Mouse (Mus musculus) induced T-regulatory cell, adult 2 months (primary cell): ENCODE results near the gene Rufy4.
"Not testable (repeated sequence)": the region's sequence is repeated elsewhere in the genome, so short reads cannot be mapped to it uniquely, and the experiment has no call there.

Experiments used
- DNase-seq: peaks from one replicate; pipeline ENCODE4 v3.0.0-alpha.2; 2012; ENCODE audit warnings: low read depth

Gene Rufy4

DNA sequence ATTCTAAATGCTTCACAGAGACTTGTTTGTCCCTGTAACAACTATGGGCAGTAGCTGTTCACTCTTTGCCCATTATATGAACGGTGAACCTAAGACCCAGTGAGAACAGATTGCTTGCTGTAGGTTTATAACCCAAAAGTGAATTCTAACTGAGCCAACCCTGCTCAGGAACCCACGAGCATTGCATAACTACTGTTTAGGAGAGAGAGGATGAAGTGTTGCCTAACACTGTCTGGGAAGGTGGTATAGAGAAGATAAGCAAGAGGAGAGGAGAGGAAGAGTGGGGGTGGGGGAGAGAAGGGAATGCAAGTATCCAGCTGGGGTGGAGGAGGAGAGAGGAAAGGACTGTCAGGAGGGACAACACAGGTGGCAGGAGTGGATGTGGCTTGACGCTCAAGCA is 25.8 kb downstream of the Rufy4 start:
- no peak for DNase-seq

- DNase-seq, result no peak
Measured at GRCm38 (mm10) chr1:74153461-74154184, 28.3 kb downstream of the Rufy4 start, which contains the start of gene Cxcr2. Gene Cxcr2 (plus strand): TSS chr1:74153989.

- no peak for DNase-seq
Measured at GRCm38 (mm10) chr1:74155435-74156012, 30.2 kb downstream of the Rufy4 start.

DNA sequence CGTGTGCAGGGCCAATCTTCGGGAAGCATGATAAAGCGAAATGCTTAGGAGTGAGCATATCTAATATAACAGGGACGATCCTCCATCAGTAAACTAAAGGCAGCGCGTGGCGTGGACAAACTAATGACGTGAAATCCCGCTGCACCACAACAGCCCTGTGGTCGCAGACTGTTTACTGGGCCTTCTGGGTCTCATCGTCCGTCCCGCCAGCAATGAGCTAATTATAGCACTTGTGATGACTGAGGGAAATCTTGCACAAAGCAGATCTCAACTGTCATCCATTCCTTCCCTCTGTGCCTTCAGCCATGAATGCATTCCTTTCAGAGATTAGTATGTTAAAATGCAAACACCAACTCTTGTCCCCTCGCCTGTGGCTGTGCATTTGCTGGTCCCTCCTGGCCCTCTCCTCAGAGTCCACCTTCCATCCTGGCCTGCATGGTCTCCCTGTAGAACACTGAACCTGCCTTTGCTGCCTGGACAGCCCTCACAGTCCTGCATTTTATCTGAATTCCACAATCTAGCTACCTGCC is 31.1 kb downstream of the Rufy4 start:
- DNase-seq, result no peak

DNA sequence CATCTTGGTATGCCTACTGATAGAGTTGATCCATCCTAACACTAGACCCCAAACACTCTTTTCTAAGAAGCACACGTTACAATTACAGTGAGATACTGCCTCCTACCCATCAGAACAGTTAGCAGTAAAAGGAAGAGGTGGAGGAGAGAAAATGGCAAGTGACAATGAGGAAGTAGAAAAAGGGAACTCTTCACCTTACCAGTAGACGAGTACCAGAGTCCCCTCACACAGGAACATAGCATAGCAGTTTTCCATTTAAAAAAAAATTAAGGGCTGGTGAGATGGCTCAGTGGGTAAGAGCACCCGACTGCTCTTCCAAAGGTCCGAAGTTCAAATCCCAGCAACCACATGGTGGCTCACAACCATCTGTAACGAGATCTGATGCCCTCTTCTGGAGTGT is 34.3 kb downstream of the Rufy4 start:
- not testable (repeated sequence) for DNase-seq

- no peak for DNase-seq
Measured at GRCm38 (mm10) chr1:74160036-74160435, 34.7 kb downstream of the Rufy4 start.

- DNase-seq, result no peak
Measured at GRCm38 (mm10) chr1:74167136-74167535, 41.8 kb downstream of the Rufy4 start.

DNA sequence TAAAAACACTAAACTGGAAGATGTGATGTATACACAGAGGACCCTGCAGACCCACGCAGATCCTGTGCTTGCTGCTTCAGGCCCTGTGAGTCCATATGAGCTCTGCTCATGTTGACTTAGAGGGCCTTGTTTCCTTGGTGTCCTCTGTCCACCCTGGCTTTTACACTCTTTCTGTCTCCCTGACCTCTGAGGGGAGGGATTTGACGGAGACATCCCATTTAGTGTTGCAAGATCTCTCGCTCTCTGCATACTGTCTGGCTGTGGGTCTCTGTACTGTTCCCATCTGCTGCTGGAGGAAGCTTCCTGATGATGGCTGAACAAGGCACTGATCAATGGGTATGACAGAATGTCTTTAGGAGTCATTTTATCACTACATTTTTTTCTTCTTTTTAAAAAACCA is 44.4 kb downstream of the Rufy4 start:
- no peak for DNase-seq

DNA sequence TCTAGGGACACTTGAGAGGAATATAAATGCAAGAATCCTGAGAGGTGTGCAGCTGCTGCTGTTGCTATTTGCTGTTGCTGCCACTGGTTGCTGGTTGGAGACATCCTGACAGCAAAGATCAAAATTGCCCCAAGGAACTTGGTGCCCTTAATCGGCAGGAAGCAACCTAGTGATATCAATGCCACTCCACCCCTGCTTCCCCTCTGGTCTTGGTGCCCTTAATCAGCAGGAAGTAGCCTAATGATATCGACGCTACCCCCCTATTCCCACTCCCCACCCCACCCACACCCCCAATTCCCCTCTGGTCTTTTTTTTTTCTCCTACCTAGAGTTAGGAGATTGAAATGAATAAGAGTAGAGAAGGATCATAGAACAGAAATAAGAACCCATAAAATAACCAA is 47.4 kb downstream of the Rufy4 start:
- DNase-seq, result no peak

DNA sequence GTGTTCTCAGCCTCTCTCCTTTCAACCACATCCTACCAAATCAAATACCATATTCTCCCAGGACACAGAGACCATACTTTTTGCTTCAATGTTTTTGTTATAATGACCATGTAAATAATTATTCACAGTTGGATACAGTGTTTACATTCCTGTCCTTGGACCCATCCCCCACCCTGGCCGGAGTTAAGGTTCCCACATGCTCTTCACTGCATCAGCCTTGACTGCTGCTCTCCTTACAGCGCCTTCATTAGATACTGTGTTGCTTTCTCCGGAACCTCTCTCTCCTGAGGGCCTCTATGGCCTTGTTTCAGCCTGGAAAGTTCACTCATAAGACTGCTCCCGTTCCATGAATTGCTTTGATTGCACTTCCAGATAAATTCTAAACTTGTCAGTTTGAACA is 50.4 kb downstream of the Rufy4 start:
- DNase-seq, result no peak

DNA sequence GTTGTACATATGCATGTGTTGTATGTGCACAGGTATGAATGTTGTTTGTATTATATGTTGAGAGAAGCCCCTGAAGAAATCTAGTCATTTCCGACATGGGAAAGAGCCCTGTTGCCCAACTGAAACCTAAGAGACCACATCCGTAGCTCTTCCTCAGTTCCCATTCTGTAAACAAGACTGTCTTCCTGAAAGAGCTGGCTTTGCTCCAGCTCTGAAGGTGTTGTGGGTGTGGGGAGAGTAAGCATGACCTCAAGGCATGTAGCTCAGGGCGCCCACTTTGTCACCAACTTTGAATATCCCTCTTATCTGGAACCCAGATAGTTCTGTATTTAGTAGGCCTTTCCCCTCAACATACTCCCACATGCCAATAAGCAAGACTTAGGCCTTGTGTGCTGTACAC is 53.3 kb downstream of the Rufy4 start:
- DNase-seq, result no peak

DNA sequence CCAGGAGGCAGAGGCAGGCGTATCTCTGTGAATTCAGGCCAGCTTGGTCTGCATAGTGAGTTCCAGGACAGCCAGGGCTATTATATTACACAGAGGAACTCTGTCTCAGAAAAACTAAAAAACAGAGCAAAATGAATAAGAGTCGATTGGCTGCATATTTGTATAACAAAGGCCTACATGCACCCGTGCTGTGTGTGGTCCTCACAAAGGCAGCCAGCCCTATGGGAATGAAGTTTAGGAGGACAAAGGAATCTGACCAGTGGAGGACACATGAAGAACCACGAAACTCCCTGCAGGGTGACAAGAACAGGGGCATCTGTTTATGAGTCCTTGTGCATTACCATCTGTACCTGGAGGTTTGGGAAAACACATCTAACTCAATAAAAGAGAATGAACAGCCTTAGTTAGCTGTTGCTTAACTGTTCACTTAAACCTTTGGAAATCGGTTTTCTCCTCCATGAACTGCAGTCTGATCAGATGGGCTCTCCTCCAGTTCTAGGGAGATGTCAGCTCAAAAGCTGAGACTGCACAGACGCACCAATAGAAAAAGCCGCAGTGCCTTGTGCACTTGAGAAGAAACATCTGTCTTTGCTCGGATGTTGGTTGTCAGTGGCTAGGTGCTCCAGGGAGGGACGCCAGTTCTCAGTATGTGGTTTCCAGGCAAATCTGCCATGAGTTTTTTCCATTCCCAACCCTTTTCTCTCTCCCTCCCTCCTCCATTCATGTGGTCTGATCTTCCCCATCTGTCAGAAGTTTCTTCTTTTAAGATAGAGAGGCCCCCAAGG is 54.5 kb downstream of the Rufy4 start:
- no peak for DNase-seq

GRCm38 (mm10) chr1:74181462-74181861 is 56.1 kb downstream of the Rufy4 start:
- DNase-seq, result no peak

- DNase-seq, result peak; percentile 21
Measured at GRCm38 (mm10) chr1:74183006-74183405, 57.7 kb downstream of the Rufy4 start.

GRCm38 (mm10) chr1:74190471-74190870 is 65.1 kb downstream of the Rufy4 start:
- no peak for DNase-seq

DNA sequence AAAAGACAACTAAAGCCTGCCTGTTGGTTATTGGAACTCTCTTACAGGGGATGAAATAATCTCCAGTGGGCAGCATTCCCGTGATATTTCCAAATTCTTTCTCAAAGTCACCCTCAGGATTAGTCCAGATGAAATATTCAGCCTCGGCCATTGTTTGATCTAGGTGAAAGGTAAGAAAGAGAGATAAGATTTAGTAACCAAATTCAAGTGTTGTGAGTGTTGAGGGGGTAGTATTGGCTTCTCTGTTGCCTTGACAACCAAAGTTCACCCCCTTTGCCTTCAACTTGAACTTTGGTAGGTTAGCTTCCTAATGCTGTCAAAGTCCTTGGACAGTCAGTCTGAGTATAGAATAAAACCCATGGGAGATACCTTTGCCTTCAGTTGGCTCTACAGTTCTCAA is 67.4 kb downstream of the Rufy4 start:
- DNase-seq, result no peak

GRCm38 (mm10) chr1:74194445-74194844 is 69.1 kb downstream of the Rufy4 start, which contains the start of gene Cxcr1:
Gene Cxcr1 (minus strand): TSS chr1:74194631.
- no peak for DNase-seq

- peak; percentile 67 for DNase-seq
Measured at GRCm38 (mm10) chr1:74195961-74196360, 70.6 kb downstream of the Rufy4 start.

GRCm38 (mm10) chr1:74196621-74197419 is 71.5 kb downstream of the Rufy4 start:
- DNase-seq, result no peak
